Mouse (Mus musculus): ENCODE measurements around the gene Zc3h13.

DNA sequence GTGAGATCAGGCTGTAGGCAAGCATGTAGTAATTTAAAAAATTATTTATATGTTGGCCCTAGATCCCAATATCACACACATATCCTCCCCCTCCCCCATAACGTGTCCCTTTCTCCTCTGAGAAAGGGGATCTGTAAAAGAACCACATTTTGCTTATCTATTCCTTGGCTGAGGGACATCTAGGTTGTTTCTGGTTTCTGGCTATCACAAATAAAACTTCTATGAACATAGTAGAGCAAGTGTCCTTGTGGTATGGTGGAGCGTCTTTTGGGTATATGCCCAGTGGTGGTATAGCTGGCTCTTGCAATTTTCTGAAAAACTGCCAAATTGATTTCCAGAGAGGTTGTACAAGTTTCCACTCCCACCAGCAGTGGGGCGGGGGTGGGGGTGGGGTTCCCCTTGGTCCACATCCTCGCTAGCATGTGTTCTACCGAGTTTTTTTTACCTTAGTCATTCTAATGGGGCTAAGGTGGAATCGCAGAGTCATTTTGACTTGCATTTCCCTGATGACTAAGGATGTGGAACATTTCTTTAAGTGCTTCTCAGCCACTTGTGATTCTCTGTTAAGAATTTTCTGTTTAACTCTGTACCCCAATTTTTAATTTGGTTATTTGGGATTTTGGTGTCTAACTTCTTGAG, 46.0 kb upstream of the Zc3h13 start:
- TF ChIP-seq CTCF (IDR thresholded peaks at IDR 0.05; ENCODE audit: control insufficient read depth, insufficient read depth, insufficient replicate concordance, low read depth, low read length) (no peak), POLR2A (IDR thresholded peaks at IDR 0.05; ENCODE audit: control insufficient read depth, low read depth, low read length) (no peak)

Data from testis, adult 2 months (tissue).